In the genomic region with DNA sequence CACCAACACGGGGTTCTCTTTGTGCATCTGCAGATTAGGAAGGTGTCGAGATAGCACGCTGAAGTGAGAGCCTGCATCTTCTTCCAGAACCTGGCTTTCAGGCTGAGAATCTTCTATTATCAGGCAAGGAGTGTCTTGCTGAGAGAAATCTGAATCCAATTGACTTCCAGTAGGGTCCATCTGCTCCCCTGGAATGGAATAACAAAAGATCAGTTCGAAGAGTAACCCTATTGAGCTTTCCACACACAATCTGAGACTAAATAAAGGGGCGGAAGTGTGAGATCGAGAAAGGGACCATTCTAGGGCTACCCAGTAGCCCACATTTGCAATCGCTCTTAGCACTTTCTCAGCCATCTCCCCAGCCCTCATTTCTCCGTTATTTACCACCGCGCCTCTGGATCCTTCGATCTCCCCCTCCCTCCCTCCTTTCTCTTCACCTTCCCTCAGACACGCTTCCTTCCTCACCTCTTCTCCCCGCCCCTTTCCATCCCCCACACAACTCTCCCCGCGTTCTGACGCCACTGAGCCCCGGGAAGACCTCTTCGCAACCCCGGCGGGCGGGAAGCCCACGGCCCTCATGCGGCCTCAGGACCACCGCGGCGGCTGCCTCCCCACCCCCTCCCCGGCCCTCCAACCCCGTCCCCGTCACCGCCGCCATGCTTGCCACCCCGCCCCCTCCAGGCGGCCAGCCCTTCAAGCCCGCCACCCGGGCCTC, we compare ENCODE assay signal across 8 mouse cellular contexts. TPM values are rescaled to one million over a fixed set of nuclear protein-coding genes. Genes with fewer than 3 reads are reported as not detected.
DNase-seq lines count a peak whose midpoint lies in the region; ATAC-seq lines count a peak whose summit lies in the region.

No protein-coding gene starts in this region.

- H3K9me3 ChIP-seq in lung, embryonic 16.5 days (ENCODE audit: control insufficient read depth, low read length) = no peaks in the 10 kb centered on the region
- H3K9me3 ChIP-seq in hindbrain, embryonic 14.5 days (ENCODE audit: control insufficient read depth, low read length) = no peaks in the 10 kb centered on the region
- H3K9me3 ChIP-seq in midbrain, embryonic 13.5 days = no peaks in the 10 kb centered on the region

- H3K4me1 ChIP-seq in lung, embryonic 16.5 days (replicated peaks; ENCODE audit: control insufficient read depth, insufficient read depth, low read length) = peaks cover 6% of the 10 kb centered on the region; the same call in 1 of the 2 replicates
- H3K4me1 ChIP-seq in hindbrain, embryonic 14.5 days (replicated peaks; ENCODE audit: control insufficient read depth, insufficient read depth, low read length) = peaks cover 34% of the 10 kb centered on the region
- peaks cover 51% of the 10 kb centered on the region for H3K4me1 ChIP-seq in midbrain, embryonic 13.5 days (replicated peaks)

- peak overlapping the region; percentile 79 for H3K4me3 ChIP-seq in lung, embryonic 16.5 days (ENCODE audit: low read length)
- peak overlapping the region; percentile 84 for H3K4me3 ChIP-seq in hindbrain, embryonic 14.5 days (replicated peaks; ENCODE audit: low read length)
- H3K4me3 ChIP-seq in midbrain, embryonic 13.5 days (replicated peaks) = peak overlapping the region; percentile 84

- H3K36me3 ChIP-seq in lung, embryonic 16.5 days (ENCODE audit: control insufficient read depth, insufficient read depth, low read length) = peaks cover 6% of the 10 kb centered on the region
- peaks cover 37% of the 10 kb centered on the region for H3K36me3 ChIP-seq in hindbrain, embryonic 14.5 days (replicated peaks; ENCODE audit: control insufficient read depth, insufficient read depth)
- peaks cover 36% of the 10 kb centered on the region for H3K36me3 ChIP-seq in midbrain, embryonic 13.5 days

- peak overlapping the region; percentile 81 for H3K9ac ChIP-seq in lung, embryonic 16.5 days (ENCODE audit: low read length)
- H3K9ac ChIP-seq in hindbrain, embryonic 14.5 days = peak overlapping the region; percentile 91
- H3K9ac ChIP-seq in midbrain, embryonic 13.5 days (replicated peaks) = peak overlapping the region; percentile 91

- peak; percentile 82 for ATAC-seq in lung, embryonic 16.5 days (ENCODE audit: low read depth)
- peak; percentile 88 for ATAC-seq in hindbrain, embryonic 14.5 days (ENCODE audit: low FRiP score)
- peak; percentile 89 for ATAC-seq in midbrain, embryonic 13.5 days

- 1% methylated on average over 26 of the region's 35 CpGs for WGBS in lung, embryonic 16.5 days
- 1% methylated on average over 35 of the region's 35 CpGs for WGBS in hindbrain, embryonic 14.5 days
- under 1% methylated on average over 33 of the region's 35 CpGs for WGBS in midbrain, embryonic 13.5 days

- peak overlapping the region; percentile 59 for H3K4me2 ChIP-seq in lung, embryonic 16.5 days (ENCODE audit: low read depth, low read length)
- H3K4me2 ChIP-seq in hindbrain, embryonic 14.5 days (replicated peaks) = peak overlapping the region; percentile 64
- peak overlapping the region; percentile 79 for H3K4me2 ChIP-seq in midbrain, embryonic 13.5 days (replicated peaks)

- DNase-seq in lung, postnatal 4 days = no peak
- DNase-seq in embryo, embryonic 10.5 days (ENCODE audit: low spot score) = peak; percentile 73
- DNase-seq in hindbrain, embryonic 14.5 days (ENCODE audit: low spot score) = peak; percentile 69
- DNase-seq in urinary bladder, postnatal 10 days (ENCODE audit: low spot score) = no peak
- DNase-seq in layer of hippocampus, postnatal 14 days (ENCODE audit: low spot score in 2 of 2) = no peak
- DNase-seq in cerebellum, adult 11-12 months = no peak

- H3K27me3 ChIP-seq in lung, embryonic 16.5 days (ENCODE audit: control insufficient read depth, insufficient read depth, low read depth, low read length) = no peaks in the 10 kb centered on the region
- no peaks in the 10 kb centered on the region for H3K27me3 ChIP-seq in hindbrain, embryonic 14.5 days (ENCODE audit: control insufficient read depth, insufficient read depth, low read length)
- no peaks in the 10 kb centered on the region for H3K27me3 ChIP-seq in midbrain, embryonic 13.5 days

- H3K27ac ChIP-seq in lung, embryonic 16.5 days (ENCODE audit: low read length) = peak overlapping the region; percentile 56
- peak overlapping the region; percentile 98 for H3K27ac ChIP-seq in hindbrain, embryonic 14.5 days
- peak overlapping the region; percentile 99 for H3K27ac ChIP-seq in midbrain, embryonic 13.5 days

RNA-seq across cellular contexts. Expression of a gene that starts 0.5 kb away (rescaled TPM):
- 50.7 and 53.1 TPM in 2 replicates for polyA plus RNA-seq in lung, embryonic 16.5 days (2015; fragmentation: Nextera tagmentation; extraction: Ambion mirVana)
- 165 and 170 TPM in 2 replicates for polyA plus RNA-seq in hindbrain, embryonic 14.5 days (2014; fragmentation: Nextera tagmentation; extraction: Ambion mirVana)
- polyA plus RNA-seq in midbrain, embryonic 13.5 days (2015; fragmentation: Nextera tagmentation; extraction: Ambion mirVana) = 212 and 229 TPM in 2 replicates
- 100 to 1,000 TPM; 140 to 152 TPM for total RNA-seq in layer of hippocampus, postnatal 14 days (2021)

RNA-seq across cellular contexts. Expression of a gene that starts 18.7 kb away (rescaled TPM):
- polyA plus RNA-seq in lung, embryonic 16.5 days (2015; fragmentation: Nextera tagmentation; extraction: Ambion mirVana) = 2.4 and 2.6 TPM in 2 replicates
- 50.1 and 57.2 TPM in 2 replicates for polyA plus RNA-seq in hindbrain, embryonic 14.5 days (2014; fragmentation: Nextera tagmentation; extraction: Ambion mirVana)
- polyA plus RNA-seq in midbrain, embryonic 13.5 days (2015; fragmentation: Nextera tagmentation; extraction: Ambion mirVana) = 18.1 and 20.6 TPM in 2 replicates
- 100 to 1,000 TPM; 472 to 505 TPM for total RNA-seq in layer of hippocampus, postnatal 14 days (2021)

Comparison
In these comparisons a context has a peak if more than half of its experiments do, and no peak if none do; other contexts are left out.
1. DNase-seq: peak in embryo, embryonic 10.5 days (single experiment) and hindbrain, embryonic 14.5 days (single experiment); none in lung, postnatal 4 days (0 of 2), urinary bladder, postnatal 10 days (single experiment), layer of hippocampus, postnatal 14 days (0 of 2) and cerebellum, adult 11-12 months (single experiment).
2. Peak in every context shown above with its lines, with median percentiles within 50 percentile points of each other: ATAC-seq, H3K27ac ChIP-seq, H3K4me2 ChIP-seq, H3K4me3 ChIP-seq and H3K9ac ChIP-seq.